Mouse (Mus musculus) forebrain, postnatal 0 days (tissue): ENCODE results near the gene Psma4. TPM values are rescaled to one million over a fixed set of nuclear protein-coding genes. Genes with fewer than 3 reads are reported as not detected.

Experiments used
- ATAC-seq: fragments of 200-750 bp; cut with Nextera tagmentation; 2 replicates; pipeline ENCODE4 v1.8.0; 2017; ENCODE audit warnings: mild to moderate bottlenecking, moderate library complexity
- DNase-seq: peaks from one replicate; pipeline ENCODE4 v3.0.0-alpha.2; 2015
- H3K27ac ChIP-seq: fragments of 300-500 bp; sonication (generic); 2 replicates; pipeline ENCODE4 v1.5.1; 2014; ENCODE audit warnings: low read depth, mild to moderate bottlenecking, antibody characterized with exemption, low read length, moderate library complexity, mixed read lengths
- H3K27me3 ChIP-seq: fragments of 300-500 bp; sonication (generic); 2 replicates; pipeline ENCODE4 v1.6.1; 2014; ENCODE audit warnings: mild to moderate bottlenecking, low read length, mixed read lengths; ENCODE audit not compliant: insufficient read depth
- H3K36me3 ChIP-seq: fragments of 300-500 bp; sonication (generic); 2 replicates; pipeline ENCODE4 v1.6.1; 2014; ENCODE audit warnings: mild to moderate bottlenecking, moderate library complexity; ENCODE audit not compliant: insufficient read depth
- H3K4me1 ChIP-seq: fragments of 300-500 bp; sonication (generic); 2 replicates; pipeline ENCODE4 v1.6.1; 2014; ENCODE audit warnings: antibody characterized with exemption; ENCODE audit not compliant: insufficient read depth
- H3K4me2 ChIP-seq: fragments of 300-500 bp; sonication (generic); 2 replicates; pipeline ENCODE4 v1.6.1; 2014; ENCODE audit warnings: low read depth, mild to moderate bottlenecking, moderate library complexity
- H3K4me3 ChIP-seq: fragments of 300-500 bp; sonication (generic); 2 replicates; pipeline ENCODE4 v1.5.1; 2014; ENCODE audit warnings: low read depth, low read length, mixed read lengths
- H3K9ac ChIP-seq: fragments of 300-500 bp; sonication (generic); 2 replicates; pipeline ENCODE4 v1.6.1; 2014; ENCODE audit warnings: mild to moderate bottlenecking
- H3K9me3 ChIP-seq: fragments of 300-500 bp; sonication (generic); 2 replicates; pipeline ENCODE4 v1.6.1; 2016; ENCODE audit warnings: low read length
- CTCF ChIP-seq: sonication (generic); IDR thresholded peaks from 2 replicates; pipeline ENCODE4 v1.5.1; 2016; ENCODE audit warnings: antibody characterized with exemption, control low read depth, low read depth
- whole genome bisulfite sequencing: fragments of 180-500 bp; shearing (Covaris S2); extraction: QIAGEN DNeasy Blood & Tissue Kit; methylation state at CpG from one replicate; pipeline ENCODE4 v1.1.7; 2014; 5-methylcytosine and 5-hydroxymethylcytosine counted together
- polyA plus RNA-seq: library from polyadenylated mRNA; unstranded; fragments of >200 nt; fragmentation: Nextera tagmentation; extraction: Ambion mirVana; gene quantifications from 2 replicates; pipeline ENCODE4 v1.2.1, GENCODE M21; 2015
- total RNA-seq: library from RNA; depleted of rRNA; stranded (reverse); fragments of >200 nt; gene quantifications from 2 replicates; pipeline ENCODE4 v1.2.3, GENCODE M21; 2014; rRNA removed

Psma4 gene
- total and polyA plus RNA-seq, 2 experiments from 2014 or later = 289 to 505 TPM

- ATAC-seq = no peak
- Histone ChIP-seq H3K9me3 (no peaks in the 10 kb centered on the region), H3K9ac (no peak overlapping the region), H3K27ac (no peak overlapping the region), H3K4me3 (no peak overlapping the region), H3K4me2 (no peak overlapping the region), H3K27me3 (no peaks in the 10 kb centered on the region), H3K36me3 (no peaks in the 10 kb centered on the region), H3K4me1 (no peaks in the 10 kb centered on the region)
- TF ChIP-seq CTCF = no peak
- WGBS = 42% methylated on average over 3 of the region's 3 CpGs
- no peak for DNase-seq
Observed at GRCm38 (mm10) chr9:54994381-54994780, 43.8 kb downstream of the Psma4 start.

- WGBS = 95% methylated on average over 3 of the region's 3 CpGs
- no peak for TF ChIP-seq CTCF
- Histone ChIP-seq H3K27ac (no peak overlapping the region), H3K27me3 (no peaks in the 10 kb centered on the region), H3K4me1 (no peaks in the 10 kb centered on the region), H3K9ac (no peak overlapping the region), H3K36me3 (no peaks in the 10 kb centered on the region), H3K4me2 (no peak overlapping the region), H3K9me3 (no peaks in the 10 kb centered on the region), H3K4me3 (no peak overlapping the region)
- DNase-seq (no peak), ATAC-seq (no peak)
Observed at GRCm38 (mm10) chr9:54995645-54996044, 45.1 kb downstream of the Psma4 start.

GRCm38 (mm10) chr9:55003609-55004008 is 53.0 kb downstream of the Psma4 start:
- H3K4me1 ChIP-seq = no peaks in the 10 kb centered on the region
- no peak for ATAC-seq
- H3K27ac ChIP-seq = no peak overlapping the region
- H3K27me3 ChIP-seq = no peaks in the 10 kb centered on the region
- no peak overlapping the region for H3K4me3 ChIP-seq
- H3K4me2 ChIP-seq = no peak overlapping the region
- no peak for TF ChIP-seq CTCF
- H3K9ac ChIP-seq = no peak overlapping the region
- H3K9me3 ChIP-seq = no peaks in the 10 kb centered on the region
- no peaks in the 10 kb centered on the region for H3K36me3 ChIP-seq
- DNase-seq = no peak
- 60% methylated on average over 4 of the region's 4 CpGs for WGBS

Other genes starting within 250 kb of the Psma4 start
- gene Wdr61, start 216.3 kb upstream of the Psma4 start, total RNA-seq = 69.0 and 72.6 TPM in 2 replicates
- gene Wdr61, start 216.3 kb upstream of the Psma4 start, polyA plus RNA-seq = 93.2 and 109 TPM in 2 replicates
- gene Crabp1, start 186.0 kb upstream of the Psma4 start, total RNA-seq = 28.4 and 74.1 TPM in 2 replicates
- 106 and 110 TPM in 2 replicates for gene Crabp1, start 186.0 kb upstream of the Psma4 start, polyA plus RNA-seq
- 47.7 and 54.7 TPM in 2 replicates for gene Ireb2, start 87.0 kb upstream of the Psma4 start, total RNA-seq
- 12.0 and 18.5 TPM in 2 replicates for gene Ireb2, start 87.0 kb upstream of the Psma4 start, polyA plus RNA-seq
- 0.92 and 1.3 TPM in 2 replicates for gene Hykk, start 33.5 kb upstream of the Psma4 start, total RNA-seq
- 0.54 and 1.2 TPM in 2 replicates for gene Hykk, start 33.5 kb upstream of the Psma4 start, polyA plus RNA-seq
- gene AY074887, start 208 bp downstream of the Psma4 start, total RNA-seq = not detected in 2 replicates
- gene AY074887, start 208 bp downstream of the Psma4 start, polyA plus RNA-seq = 0.52 and 0.76 TPM in 2 replicates
- 2.0 and 3.2 TPM in 2 replicates for gene Chrna5, start 30.1 kb downstream of the Psma4 start, total RNA-seq
- 2.6 TPM in 2 replicates for gene Chrna5, start 30.1 kb downstream of the Psma4 start, polyA plus RNA-seq
- gene Chrna3, start 75.8 kb downstream of the Psma4 start, total RNA-seq = 2.2 and 3.0 TPM in 2 replicates
- gene Chrna3, start 75.8 kb downstream of the Psma4 start, polyA plus RNA-seq = 4.5 and 9.0 TPM in 2 replicates
- 0.15 and 0.38 TPM in 2 replicates for gene Chrnb4, start 98.0 kb downstream of the Psma4 start, total RNA-seq
- 0.57 and 1.0 TPM in 2 replicates for gene Chrnb4, start 98.0 kb downstream of the Psma4 start, polyA plus RNA-seq
- 32.6 and 34.1 TPM in 2 replicates for gene Ube2q2, start 198.1 kb downstream of the Psma4 start, total RNA-seq
- 24.9 and 32.3 TPM in 2 replicates for gene Ube2q2, start 198.1 kb downstream of the Psma4 start, polyA plus RNA-seq